Comparison of ENCODE assay signal across 8 mouse cellular contexts in the genomic region with DNA sequence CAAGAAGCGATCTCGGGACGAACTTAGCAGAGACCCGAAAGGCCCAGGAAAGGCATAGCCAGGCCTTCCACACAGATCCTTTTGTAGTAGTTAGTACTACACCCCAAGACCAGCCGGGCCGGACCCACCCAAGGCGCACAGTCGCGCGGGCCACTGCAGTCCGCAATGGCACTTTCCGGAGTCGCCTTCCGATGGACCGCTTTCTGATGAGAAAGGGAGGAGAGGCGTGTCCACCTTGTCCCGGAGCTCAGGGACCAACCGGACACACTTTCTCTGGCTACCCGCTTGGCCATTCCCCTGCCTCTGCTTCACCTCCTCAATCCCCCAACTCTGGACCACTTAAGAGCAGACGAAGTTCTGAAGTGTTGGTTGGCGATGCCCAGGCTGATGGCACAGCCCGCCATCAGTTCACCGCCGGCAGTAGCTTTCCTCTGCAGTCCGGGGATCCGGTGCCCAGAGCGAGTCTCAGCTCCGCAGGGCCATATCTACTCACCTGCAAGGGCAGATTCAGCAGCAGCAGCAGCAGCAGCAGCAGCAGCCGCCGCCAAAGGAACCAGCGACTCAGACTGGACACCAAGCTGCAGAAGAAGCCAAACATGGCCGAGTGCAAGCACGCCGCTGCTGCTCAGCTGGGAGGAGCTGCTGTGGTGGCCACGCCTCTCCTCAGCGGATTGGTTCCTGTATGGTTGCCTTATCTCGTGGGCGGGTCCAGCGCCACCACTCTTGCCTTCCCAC. TPM values are rescaled to one million over a fixed set of nuclear protein-coding genes. Genes with fewer than 3 reads are reported as not detected.
DNase-seq lines count a peak whose midpoint lies in the region; ATAC-seq lines count a peak whose summit lies in the region.

A gene (minus strand): TSS at position 628 of the 735 bp plus-strand sequence.

- peak within 1 kb of the TSS; percentile 79 for H3K9ac ChIP-seq in hindbrain, embryonic 13.5 days

- no peak within 1 kb of the TSS for H3K27ac ChIP-seq in hindbrain, embryonic 13.5 days

- ATAC-seq in hindbrain, embryonic 13.5 days (ENCODE audit: low FRiP score), result peak; percentile 98

- no peaks in the 10 kb centered on the region for H3K4me1 ChIP-seq in hindbrain, embryonic 13.5 days (replicated peaks)

- H3K36me3 ChIP-seq in hindbrain, embryonic 13.5 days, result no peaks in the 10 kb centered on the region

- peak within 1 kb of the TSS; percentile 81 for H3K4me2 ChIP-seq in hindbrain, embryonic 13.5 days

- DNase-seq in T-cell, adult 2 months (ENCODE audit: low spot score), result peak; percentile 90
- DNase-seq in cerebellum, postnatal 25 days, result peak; percentile 57 to 73
- DNase-seq in frontal cortex, postnatal 14 days (ENCODE audit: low spot score in 2 of 2), result peak; percentile 55 to 76
- DNase-seq in layer of hippocampus, postnatal 14 days (ENCODE audit: low spot score in 2 of 2), result peak; percentile 70 to 76
- DNase-seq in lung, postnatal 14 days, result peak; percentile 81
- DNase-seq in ovary, postnatal 36 days (ENCODE audit: low spot score), result peak; percentile 78
- peak; percentile 80 for DNase-seq in thymus, postnatal 14 days

- no peaks in the 10 kb centered on the region for H3K27me3 ChIP-seq in hindbrain, embryonic 13.5 days

- peak within 1 kb of the TSS; percentile 69 for H3K4me3 ChIP-seq in hindbrain, embryonic 13.5 days

- 3% methylated on average over 39 of the region's 39 CpGs for WGBS in hindbrain, embryonic 13.5 days

- 0 out of 2 replicates have a peak, but pooled peaks cover 10% of the 10 kb centered on the region for H3K9me3 ChIP-seq in hindbrain, embryonic 13.5 days

RNA-seq across cellular contexts. Expression of the gene that starts here (rescaled TPM):
- 4.2 and 4.7 TPM in 2 replicates for polyA plus RNA-seq in hindbrain, embryonic 13.5 days (2015; fragmentation: Nextera tagmentation; extraction: Ambion mirVana)
- 1 to 10 TPM; 2.1 to 2.9 TPM for total RNA-seq in layer of hippocampus, postnatal 14 days (2021)
